Comparison of ENCODE assay signal across 19 mouse cellular contexts in the genomic region with DNA sequence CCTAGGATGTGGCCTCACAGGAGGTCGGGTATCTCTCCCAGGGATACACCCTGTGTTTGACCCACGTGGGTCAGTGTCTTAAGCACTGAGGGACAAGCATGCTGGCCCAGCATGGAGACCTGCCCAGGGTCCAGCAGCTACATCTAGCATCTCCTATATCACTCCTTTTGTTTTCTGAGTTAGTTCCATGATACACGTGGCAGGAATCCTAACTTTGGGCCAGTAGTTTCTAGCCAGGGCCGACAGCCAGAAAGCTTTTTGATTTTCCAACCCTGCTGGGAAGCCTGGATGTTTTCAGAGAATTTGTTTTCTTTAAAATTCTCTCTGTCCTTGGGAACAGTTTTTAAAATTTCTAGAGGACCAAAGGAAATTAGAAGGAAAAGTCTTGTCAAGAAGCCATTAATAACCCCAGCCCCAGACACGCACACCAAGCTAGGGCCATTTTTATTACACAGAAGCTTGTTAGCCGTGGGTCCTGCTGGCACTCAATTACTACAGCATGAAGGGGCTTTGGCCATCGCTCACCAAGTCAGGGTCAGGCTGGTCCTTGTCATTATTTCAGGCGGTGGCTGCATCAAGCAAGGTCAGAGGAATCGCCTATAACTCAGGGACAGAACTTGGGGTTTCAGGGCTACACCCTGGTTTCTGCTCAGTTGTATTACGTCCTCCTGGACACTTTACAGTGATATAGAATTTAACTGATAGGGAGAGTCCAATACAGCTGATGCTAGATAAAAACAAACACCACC. TPM values are rescaled to one million over a fixed set of nuclear protein-coding genes. Genes with fewer than 3 reads are reported as not detected.
DNase-seq lines count a peak whose midpoint lies in the region; ATAC-seq and TF ChIP-seq lines count a peak whose summit lies in the region.
"Had no signal": no experiment of that assay in that cellular context is flagged by ENCODE, and none has a peak within 500 bp of the region (broad histone marks: within the 10 kb centered on the region; RNA-seq: fewer than 3 reads in every experiment).

No protein-coding gene starts in this region.

- 57% methylated on average over 10 of the region's 10 CpGs for WGBS in kidney, embryonic 16.5 days
- 59% methylated on average over 10 of the region's 10 CpGs for WGBS in limb, embryonic 11.5 days

- DNase-seq in kidney, adult 9 months: no peak
- no peak for DNase-seq in Patski (ENCODE audit: low read depth, low spot score)
- DNase-seq in gastrocnemius, adult 2 months: peak; percentile 65
- DNase-seq in limb, embryonic 11.5 days (ENCODE audit: low spot score): no peak
- no peak for DNase-seq in yolk sac, embryonic 10.5 days (ENCODE audit: low spot score)
- DNase-seq: adrenal gland, postnatal 36 days; cerebellum, adult 9-10 months; forebrain, postnatal 0 days; kidney, adult 11 months; layer of hippocampus, postnatal 36 days; lung, postnatal 14 days; thymus, postnatal 4 days had no signal

- 0 out of 2 replicates have a peak overlapping the region, but pooled peaks have one; percentile 28 for H3K27ac ChIP-seq in kidney, embryonic 16.5 days (ENCODE audit: low read length)
- H3K27ac ChIP-seq in gastrocnemius, adult 2 months: peak overlapping the region; percentile 72
- 0 out of 2 replicates have a peak overlapping the region, but pooled peaks have one; percentile 4 for H3K27ac ChIP-seq in limb, embryonic 11.5 days (replicated peaks; ENCODE audit: low read depth, low read length)
- H3K27ac ChIP-seq: hindbrain, embryonic 12.5 days; midbrain, embryonic 10.5 days; neural tube, embryonic 15.5 days; stomach, postnatal 0 days had no signal

- H3K4me3 ChIP-seq in kidney, embryonic 16.5 days (ENCODE audit: low read length): no peak overlapping the region
- H3K4me3 ChIP-seq in gastrocnemius, adult 2 months: no peak overlapping the region
- H3K4me3 ChIP-seq in limb, embryonic 11.5 days (ENCODE audit: low read depth, low read length): no peak overlapping the region
- H3K4me3 ChIP-seq: hindbrain, embryonic 12.5 days; midbrain, embryonic 10.5 days; neural tube, embryonic 15.5 days had no signal

- H3K36me3 ChIP-seq in kidney, embryonic 16.5 days (ENCODE audit: insufficient read depth, low read length): no peaks in the 10 kb centered on the region
- H3K36me3 ChIP-seq in limb, embryonic 11.5 days (ENCODE audit: control insufficient read depth, insufficient read depth, low read length): no peaks in the 10 kb centered on the region
- H3K36me3 ChIP-seq: hindbrain, embryonic 12.5 days; midbrain, embryonic 10.5 days; neural tube, embryonic 15.5 days had no signal

- in situ Hi-C loops in Patski (cut with MboI; ENCODE audit: low pct_unique_long_range_greater_than_20kb): loop anchor here (5.0 kb wide), 1 partner anchor 57 kb away; no protein-coding TSS in a partner anchor

- H3K27me3 ChIP-seq in kidney, embryonic 16.5 days (ENCODE audit: insufficient read depth, low read length): peaks cover 7% of the 10 kb centered on the region; the same call in 1 of the 2 replicates
- no peaks in the 10 kb centered on the region for H3K27me3 ChIP-seq in Patski
- H3K27me3 ChIP-seq in limb, embryonic 11.5 days (ENCODE audit: control insufficient read depth, insufficient read depth, low read length): no peaks in the 10 kb centered on the region
- H3K27me3 ChIP-seq: hindbrain, embryonic 12.5 days; neural tube, embryonic 15.5 days had no signal

- intact Hi-C loops in gastrocnemius, adult 2 months (cut with DNase I): loop anchor here (5.0 kb wide), 1 partner anchor 52 kb away; no protein-coding TSS in a partner anchor

- POLR2A ChIA-PET in Patski (lab: Charles Lee): interaction anchor here (0.6 kb wide), 2 partner anchors 54 to 1079 kb away, joined by 3 to 5 read pairs; no protein-coding TSS in a partner anchor

- 0 out of 2 replicates have a peak, but pooled peaks have one; percentile 41 for ATAC-seq in kidney, embryonic 16.5 days (ENCODE audit: low FRiP score, low TSS enrichment)
- ATAC-seq in Patski: peak; percentile 14
- no peak for ATAC-seq in limb, embryonic 11.5 days (ENCODE audit: insufficient number of reproducible peaks, low FRiP score, low TSS enrichment, low read depth)
- ATAC-seq in erythroid progenitor cell, adult 5-6 weeks (replicated peaks; ENCODE audit: low FRiP score, poor library complexity, severe bottlenecking): no peak
- ATAC-seq: CD4-positive, CD25-positive, alpha-beta regulatory T cell, adult 4 months; forebrain, postnatal 0 days had no signal

- no peak overlapping the region for H3K9ac ChIP-seq in kidney, embryonic 16.5 days (replicated peaks; ENCODE audit: low read length)
- H3K9ac ChIP-seq in limb, embryonic 11.5 days (ENCODE audit: low read length): no peak overlapping the region
- H3K9ac ChIP-seq: forebrain, postnatal 0 days; hindbrain, embryonic 12.5 days; neural tube, embryonic 15.5 days had no signal

- H3K4me2 ChIP-seq in kidney, embryonic 16.5 days (replicated peaks; ENCODE audit: low read depth, low read length): no peak overlapping the region
- no peak overlapping the region for H3K4me2 ChIP-seq in limb, embryonic 11.5 days (ENCODE audit: low read depth, severe bottlenecking)
- H3K4me2 ChIP-seq: hindbrain, embryonic 12.5 days; neural tube, embryonic 15.5 days had no signal

- no peaks in the 10 kb centered on the region for H3K4me1 ChIP-seq in kidney, embryonic 16.5 days (ENCODE audit: insufficient read depth, low read length)
- H3K4me1 ChIP-seq in limb, embryonic 11.5 days (ENCODE audit: control insufficient read depth, insufficient read depth, low read length): no peaks in the 10 kb centered on the region
- H3K4me1 ChIP-seq: midbrain, embryonic 10.5 days; neural tube, embryonic 15.5 days had no signal

- CTCF ChIA-PET in Patski (lab: Charles Lee): interaction anchor here (1.0 to 6.7 kb wide), 5 partner anchors 10 to 45 kb away, joined by 3 to 38 read pairs (median 4); no protein-coding TSS in a partner anchor

- no peak for TF ChIP-seq CTCF in Patski (IDR thresholded peaks at IDR 0.05)
- no peak for TF ChIP-seq CTCF in gastrocnemius, adult 2 months (IDR thresholded peaks at IDR 0.05)

- H3K9me3 ChIP-seq in kidney, embryonic 16.5 days (ENCODE audit: low read length): no peaks in the 10 kb centered on the region
- no peaks in the 10 kb centered on the region for H3K9me3 ChIP-seq in limb, embryonic 11.5 days (ENCODE audit: control insufficient read depth, low read length)
- H3K9me3 ChIP-seq: hindbrain, embryonic 12.5 days; midbrain, embryonic 10.5 days; neural tube, embryonic 15.5 days had no signal

RNA-seq across cellular contexts. Expression of a gene that starts 42.6 kb away (rescaled TPM):
- polyA plus RNA-seq in kidney, embryonic 16.5 days (2015; fragmentation: Nextera tagmentation; extraction: Ambion mirVana): 2.8 and 4.0 TPM in 2 replicates
- polyA plus RNA-seq in Patski (2021): 85.3 TPM
- 10 to 100 TPM; 16.0 to 22.1 TPM for total RNA-seq in gastrocnemius, adult 2 months (2021)
- 2.9 and 4.1 TPM in 2 replicates for polyA plus RNA-seq in limb, embryonic 11.5 days (2014; fragmentation: Nextera tagmentation; extraction: Ambion mirVana)
- 37.3 and 42.2 TPM in 2 replicates for total RNA-seq in erythroid progenitor cell, adult 5-6 weeks (2015; ENCODE audit: low replicate concordance)
- total RNA-seq in erythroid progenitor cell, adult 5-6 weeks (2017; ENCODE audit: low replicate concordance): 23.2 and 37.0 TPM in 2 replicates
- polyA plus RNA-seq: CD4-positive, CD25-positive, alpha-beta regulatory T cell, adult 4 months had no signal

Comparison
In these comparisons a context has a peak if more than half of its experiments do, and no peak if none do; other contexts are left out.
1. ATAC-seq: peak in kidney, embryonic 16.5 days (single experiment) and Patski (single experiment); none in limb, embryonic 11.5 days (single experiment) and erythroid progenitor cell, adult 5-6 weeks (single experiment).
2. H3K27ac ChIP-seq: peak in every context shown above with its lines; median percentile 72 in gastrocnemius, adult 2 months; 28 in kidney, embryonic 16.5 days; 4 in limb, embryonic 11.5 days.
3. RNA of a gene that starts 42.6 kb away (polyA plus RNA-seq): 85.3 TPM in Patski (single experiment); 2.9 to 4.1 TPM in limb, embryonic 11.5 days and 2.8 to 4.0 TPM in kidney, embryonic 16.5 days; every median in the first group is over 10 times any median in the second.